Mouse (Mus musculus): ENCODE data around the gene H2-M11.

The H2-M11 gene

DNA sequence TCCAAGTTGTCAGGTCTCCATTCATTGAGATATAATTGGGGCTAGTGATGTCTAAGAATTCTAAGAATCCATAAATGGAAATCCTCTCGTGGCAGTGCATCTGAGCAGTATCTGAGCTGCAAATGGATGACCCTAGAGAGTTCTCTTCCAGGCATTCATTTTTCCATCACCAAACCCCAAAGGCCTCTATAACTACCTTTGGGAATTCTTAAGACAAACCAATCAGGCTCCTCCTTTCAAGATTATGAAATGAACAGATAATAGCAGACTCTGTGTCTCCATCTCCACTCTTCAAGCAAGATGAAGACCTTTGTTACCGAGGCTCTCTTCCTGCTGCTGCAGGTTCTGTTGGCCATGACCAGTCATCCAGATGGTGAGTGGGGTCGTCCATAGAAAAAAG, at the start of gene H2-M11:
H2-M11 (plus strand) TSS at position 301 of the 400 bp plus-strand sequence.
- no peak for DNase-seq

DNA sequence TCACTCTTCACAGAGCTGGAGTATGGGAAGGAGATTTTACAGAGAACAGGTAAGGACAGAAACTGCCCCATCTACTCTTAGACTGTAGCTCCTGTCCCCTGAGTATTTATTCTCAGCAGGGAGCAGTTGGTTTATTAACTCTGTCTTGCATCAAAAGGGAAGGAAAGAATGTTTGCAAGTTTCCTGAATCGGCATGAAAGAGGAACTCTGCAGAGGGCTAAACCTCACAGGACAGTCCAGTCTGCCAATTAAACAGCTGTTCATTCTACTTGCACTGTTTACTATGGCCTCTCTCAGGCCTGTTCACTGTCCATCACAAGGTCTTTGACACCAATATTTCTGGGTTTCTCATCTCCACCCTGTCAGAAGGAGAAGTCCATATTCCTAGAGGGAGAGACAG, 46.4 kb upstream of the H2-M11 start:
- no peak for DNase-seq

DNA sequence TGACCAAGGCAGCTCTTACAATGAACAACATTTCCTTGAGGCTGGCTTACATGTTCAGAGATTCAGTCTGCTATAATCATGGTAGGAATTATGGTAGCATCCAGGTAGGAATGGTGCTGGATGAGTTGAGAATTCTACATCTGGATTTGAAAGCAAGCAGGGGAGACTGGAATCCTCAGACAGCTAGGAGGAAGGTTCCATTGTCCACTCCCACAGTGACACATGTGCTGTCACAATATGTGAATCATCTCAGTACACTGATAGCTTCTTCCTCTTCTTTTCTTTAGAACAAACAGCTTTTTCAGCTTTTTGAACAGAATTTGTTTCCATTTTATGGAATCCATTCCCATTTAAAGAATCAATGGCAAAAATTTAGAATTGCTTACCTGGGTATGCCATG, 43.0 kb upstream of the H2-M11 start:
- no peak for DNase-seq

Data from lung, postnatal 10 days (tissue).